Mouse (Mus musculus) lung, postnatal 0 days (tissue): ENCODE data around the gene Napepld. TPM values are rescaled to one million over a fixed set of nuclear protein-coding genes. Genes with fewer than 3 reads are reported as not detected.
A peak's percentile ranks its signal among the peaks of the same experiment; 100 is the strongest.

Experiments used
- ATAC-seq: fragments of 200-750 bp; cut with Nextera tagmentation; 2 replicates; pipeline ENCODE4 v1.8.0; 2017; ENCODE audit warnings: moderate library complexity
- DNase-seq: peaks from one replicate; pipeline ENCODE4 v3.0.0-alpha.2; 2016; ENCODE audit warnings: low spot score
- H3K27ac ChIP-seq: fragments of 300-500 bp; sonication (generic); 2 replicates; pipeline ENCODE4 v1.5.1; 2014; ENCODE audit warnings: antibody characterized with exemption, mild to moderate bottlenecking, low read length, mixed read lengths
- H3K27me3 ChIP-seq: fragments of 300-500 bp; sonication (generic); replicated peaks from 2 replicates; pipeline ENCODE4 v1.6.1; 2014; ENCODE audit warnings: low read length, mixed read lengths; ENCODE audit not compliant: insufficient read depth
- H3K36me3 ChIP-seq: fragments of 300-500 bp; sonication (generic); 2 replicates; pipeline ENCODE4 v1.6.1; 2014; ENCODE audit warnings: low read length, mixed read lengths; ENCODE audit not compliant: insufficient read depth
- H3K4me1 ChIP-seq: fragments of 300-500 bp; sonication (generic); 2 replicates; pipeline ENCODE4 v1.6.1; 2014; ENCODE audit warnings: antibody characterized with exemption, low read depth, low read length, mixed read lengths; ENCODE audit not compliant: insufficient read depth
- H3K4me2 ChIP-seq: fragments of 300-500 bp; sonication (generic); replicated peaks from 2 replicates; pipeline ENCODE4 v1.6.1; 2014; ENCODE audit warnings: low read depth, mild to moderate bottlenecking, low read length, moderate library complexity, mixed read lengths
- H3K4me3 ChIP-seq: fragments of 300-500 bp; sonication (generic); 2 replicates; pipeline ENCODE4 v1.5.1; 2014; ENCODE audit warnings: low read depth, low read length
- H3K9ac ChIP-seq: fragments of 300-500 bp; sonication (generic); replicated peaks from 2 replicates; pipeline ENCODE4 v1.6.1; 2014; ENCODE audit warnings: low read depth, mild to moderate bottlenecking
- H3K9me3 ChIP-seq: fragments of 300-500 bp; sonication (generic); 2 replicates; pipeline ENCODE4 v1.6.1; 2016; ENCODE audit warnings: low read length, mixed read lengths
- CTCF ChIP-seq: IDR thresholded peaks from 2 replicates; pipeline ENCODE4 v1.5.1; 2016; ENCODE audit warnings: antibody characterized with exemption, mild to moderate bottlenecking
- EP300 ChIP-seq: IDR thresholded peaks from 2 replicates; pipeline ENCODE4 v1.6.1; 2016; ENCODE audit warnings: antibody characterized with exemption, mild to moderate bottlenecking, control low read depth
- WGBS: fragments of 180-500 bp; shearing (Covaris S2); extraction: QIAGEN DNeasy Blood & Tissue Kit; methylation state at CpG from one replicate; pipeline ENCODE4 v1.1.7; 2014; 5-methylcytosine and 5-hydroxymethylcytosine counted together
- polyA plus RNA-seq: library from polyadenylated mRNA; unstranded; fragments of >200 nt; fragmentation: Nextera tagmentation; extraction: Ambion mirVana; gene quantifications from 2 replicates; pipeline ENCODE4 v1.2.1, GENCODE M21; 2015

The Napepld gene
- polyA plus RNA-seq, 1 experiment from 2014 or later, result 2.5 TPM

GRCm38 (mm10) chr5:21678363-21678762 lies 22.8 kb downstream of the Napepld start:
- H3K36me3 ChIP-seq, result no peaks in the 10 kb centered on the region; the same call in 1 of the 2 replicates
- H3K4me1 ChIP-seq, result no peaks in the 10 kb centered on the region
- no peak overlapping the region for H3K27ac ChIP-seq
- ATAC-seq (no peak), DNase-seq (no peak)
- TF ChIP-seq CTCF (no peak), EP300 (no peak)
- no peak overlapping the region for H3K9ac ChIP-seq
- H3K9me3 ChIP-seq, result no peaks in the 10 kb centered on the region
- H3K27me3 ChIP-seq, result no peaks in the 10 kb centered on the region
- 90% methylated on average over 9 of the region's 9 CpGs for WGBS
- H3K4me3 ChIP-seq, result no peak overlapping the region
- H3K4me2 ChIP-seq, result no peak overlapping the region

GRCm38 (mm10) chr5:21677939-21678338 lies 23.3 kb downstream of the Napepld start:
- Histone ChIP-seq H3K4me2 (no peak overlapping the region), H3K27me3 (no peaks in the 10 kb centered on the region), H3K36me3 (no peaks in the 10 kb centered on the region; the same call in 1 of the 2 replicates), H3K4me1 (no peaks in the 10 kb centered on the region), H3K9me3 (no peaks in the 10 kb centered on the region), H3K27ac (no peak overlapping the region), H3K9ac (no peak overlapping the region), H3K4me3 (no peak overlapping the region)
- ATAC-seq (no peak), DNase-seq (no peak)
- TF ChIP-seq CTCF (no peak), EP300 (no peak)
- WGBS, result 92% methylated on average over 6 of the region's 6 CpGs

DNA sequence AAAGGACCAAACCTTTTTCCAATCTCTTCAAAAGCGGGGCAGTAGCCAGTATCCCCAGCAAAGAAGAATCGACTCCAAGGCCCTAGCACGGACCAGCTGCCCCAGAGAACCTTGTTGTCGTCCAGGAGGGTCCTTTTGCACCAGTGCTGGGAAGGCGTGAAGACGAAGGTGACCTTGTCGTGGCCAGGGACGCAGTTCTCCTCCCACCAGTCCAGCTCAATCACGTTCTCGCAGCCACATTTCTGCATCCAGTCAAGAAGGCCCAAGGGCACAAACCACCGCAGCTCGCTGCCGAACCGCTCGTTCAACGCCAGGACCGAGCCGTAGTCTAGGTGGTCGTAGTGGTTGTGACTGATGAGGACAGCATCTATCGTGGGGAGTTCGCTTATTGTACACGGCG lies 25.7 kb downstream of the Napepld start:
- Histone ChIP-seq H3K9ac (no peak overlapping the region), H3K27me3 (no peaks in the 10 kb centered on the region), H3K9me3 (no peaks in the 10 kb centered on the region), H3K4me2 (no peak overlapping the region), H3K27ac (no peak overlapping the region), H3K36me3 (no peaks in the 10 kb centered on the region; the same call in 1 of the 2 replicates), H3K4me3 (no peak overlapping the region), H3K4me1 (no peaks in the 10 kb centered on the region)
- no peak for ATAC-seq
- 96% methylated on average over 23 of the region's 23 CpGs for WGBS
- TF ChIP-seq CTCF, result no peak
- no peak for TF ChIP-seq EP300
- DNase-seq, result no peak

DNA sequence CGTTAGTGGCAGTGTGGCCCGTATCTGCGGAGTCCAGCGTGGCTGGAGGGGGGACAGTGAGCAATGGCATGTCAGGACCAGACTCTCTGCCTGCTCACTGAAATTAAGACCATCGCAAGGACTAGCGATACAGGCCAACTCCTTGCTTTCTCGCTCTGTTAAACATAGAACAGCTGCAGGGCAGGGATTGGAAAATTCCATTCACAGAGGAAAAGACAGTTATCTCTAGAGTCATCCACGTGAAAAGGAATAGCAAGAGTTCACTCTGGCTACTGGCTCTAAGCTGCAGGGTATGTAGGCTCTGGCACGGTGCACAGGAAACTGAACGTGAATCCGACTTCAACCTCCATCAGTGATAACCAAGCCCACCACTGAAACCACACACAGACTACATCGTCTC lies 26.2 kb downstream of the Napepld start:
- no peak for ATAC-seq

GRCm38 (mm10) chr5:21673742-21674141 lies 27.5 kb downstream of the Napepld start:
- Histone ChIP-seq H3K9ac (no peak overlapping the region), H3K9me3 (no peaks in the 10 kb centered on the region), H3K4me3 (no peak overlapping the region), H3K27me3 (no peaks in the 10 kb centered on the region), H3K4me1 (no peaks in the 10 kb centered on the region), H3K4me2 (no peak overlapping the region), H3K36me3 (no peaks in the 10 kb centered on the region; the same call in 1 of the 2 replicates), H3K27ac (no peak overlapping the region)
- TF ChIP-seq CTCF, result no peak
- TF ChIP-seq EP300, result no peak
- DNase-seq (no peak), ATAC-seq (no peak)
- 83% methylated on average over 9 of the region's 9 CpGs for WGBS

More for the DNA sequence above, 26.2 kb downstream of the Napepld start:
- Histone ChIP-seq H3K36me3 (no peaks in the 10 kb centered on the region; the same call in 1 of the 2 replicates), H3K27me3 (no peaks in the 10 kb centered on the region), H3K27ac (no peak overlapping the region), H3K4me3 (no peak overlapping the region), H3K4me1 (no peaks in the 10 kb centered on the region), H3K9ac (no peak overlapping the region), H3K9me3 (no peaks in the 10 kb centered on the region), H3K4me2 (no peak overlapping the region)
- no peak for DNase-seq
- WGBS, result 83% methylated on average over 12 of the region's 12 CpGs
- no peak for TF ChIP-seq CTCF
- TF ChIP-seq EP300, result no peak

DNA sequence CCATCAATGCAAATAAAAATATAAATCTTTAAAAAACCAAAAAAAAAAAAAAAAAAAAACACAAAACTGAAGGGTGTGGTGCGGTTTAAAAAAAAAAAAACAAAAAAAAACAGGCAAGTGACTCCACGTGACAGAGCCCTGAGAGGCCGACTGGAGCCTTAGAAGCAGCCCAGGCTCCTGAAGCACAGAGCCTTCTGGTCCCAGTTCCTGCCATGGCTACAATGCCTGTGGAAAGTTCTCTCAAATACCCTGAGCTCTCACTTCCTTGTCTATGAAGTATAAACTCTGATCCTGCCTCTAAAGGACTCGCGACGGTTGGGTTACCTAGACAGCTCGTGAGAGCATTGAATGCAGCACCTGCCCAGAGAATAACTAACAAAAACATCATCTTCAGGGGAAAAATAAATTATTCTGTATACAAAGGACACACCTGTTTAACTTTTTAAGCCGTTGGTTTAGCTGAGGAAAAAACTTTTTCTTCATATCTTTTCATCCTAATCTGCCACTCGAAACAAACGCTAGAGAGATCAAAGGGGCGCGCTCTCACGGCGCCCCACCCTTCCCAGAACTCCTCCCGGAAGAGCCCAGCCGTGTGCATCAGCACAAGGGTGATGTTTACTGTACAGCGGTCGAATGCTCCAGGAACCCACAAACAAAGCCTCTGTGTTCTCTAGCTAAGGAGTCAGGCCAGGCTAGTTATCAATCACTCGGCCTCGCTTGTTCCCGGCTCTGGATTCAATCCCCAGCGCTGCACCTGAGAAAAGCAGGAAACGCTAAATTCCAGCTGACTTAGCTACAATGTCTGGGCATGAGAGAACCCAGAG lies 28.2 kb downstream of the Napepld start:
- TF ChIP-seq CTCF (no peak), EP300 (0 out of 2 replicates have a peak, but pooled peaks have one; percentile 30)
- peak; percentile 62 for DNase-seq

More for the DNA sequence above, 28.2 kb downstream of the Napepld start:
- Histone ChIP-seq H3K9me3 (no peaks in the 10 kb centered on the region), H3K36me3 (no peaks in the 10 kb centered on the region; the same call in 1 of the 2 replicates), H3K4me1 (no peaks in the 10 kb centered on the region), H3K4me3 (peak overlapping the region; percentile 20; the same call in 1 of the 2 replicates), H3K27ac (peak overlapping the region; percentile 16), H3K4me2 (peak overlapping the region; percentile 42), H3K27me3 (no peaks in the 10 kb centered on the region), H3K9ac (no peak overlapping the region)
- ATAC-seq, result peak; percentile 87
- 23% methylated on average over 23 of the region's 23 CpGs for WGBS
